Mouse (Mus musculus) MEL (cell line): ENCODE results near the gene BC052040. TPM values are rescaled to one million over a fixed set of nuclear protein-coding genes. Genes with fewer than 3 reads are reported as not detected.
A peak's percentile ranks its signal among the peaks of the same experiment; 100 is the strongest.

ENCODE experiments used
- DNase-seq: peaks from one replicate; pipeline ENCODE4 v3.0.0; 2011; ENCODE audit warnings: low read depth, low spot score
- H3K27ac ChIP-seq: 2 replicates; pipeline ENCODE4 v1.5.1; 2012; ENCODE audit warnings: low read depth, mild to moderate bottlenecking, control low read depth, low read length, moderate library complexity; ENCODE audit not compliant: control insufficient read depth
- H3K27me3 ChIP-seq, 2 experiments: fragments of 150-350 bp in 1 of 2; sonication (generic) in 1 of 2; 2 replicates each; pipeline ENCODE4 v1.6.1; 2012; ENCODE audit warnings: low read length in 2 of 2, mild to moderate bottlenecking in 2 of 2, improper control_type of control experiment in 1 of 2, moderate library complexity in 1 of 2; ENCODE audit not compliant: insufficient read depth in 2 of 2, control insufficient read depth in 1 of 2
- H3K36me3 ChIP-seq, 2 experiments: 2 replicates each; pipeline ENCODE4 v1.6.1; 2012 to 2014; ENCODE audit warnings: low read length in 2 of 2, improper control_type of control experiment in 1 of 2, inconsistent platforms in 1 of 2, mild to moderate bottlenecking in 1 of 2; ENCODE audit not compliant: insufficient read depth in 2 of 2, control insufficient read depth in 1 of 2
- H3K4me1 ChIP-seq, 2 experiments: fragments of 150-350 bp in 1 of 2; sonication (generic) in 1 of 2; 2 replicates each; pipeline ENCODE4 v1.6.1; 2012; ENCODE audit warnings: low read length in 2 of 2, improper control_type of control experiment in 1 of 2, mild to moderate bottlenecking in 1 of 2; ENCODE audit not compliant: insufficient read depth in 2 of 2, control insufficient read depth in 1 of 2
- H3K4me3 ChIP-seq, 2 experiments: fragments of 150-350 bp in 1 of 2; sonication (generic) in 1 of 2; 2 replicates each; pipeline ENCODE4 v1.5.1; 2012; ENCODE audit warnings: low read depth in 2 of 2, low read length in 2 of 2, mild to moderate bottlenecking in 2 of 2, moderate library complexity in 2 of 2, control low read depth in 1 of 2, improper control_type of control experiment in 1 of 2; ENCODE audit not compliant: control insufficient read depth in 1 of 2, insufficient read depth in 1 of 2
- H3K79me2 ChIP-seq: 2 replicates; pipeline ENCODE4 v1.6.1; 2012; ENCODE audit warnings: mild to moderate bottlenecking, low read length, moderate library complexity; ENCODE audit not compliant: control insufficient read depth, poor library complexity, insufficient read depth
- H3K9ac ChIP-seq: 2 replicates; pipeline ENCODE4 v1.6.1; 2012; ENCODE audit warnings: low read depth, mild to moderate bottlenecking, control low read depth, low read length, moderate library complexity; ENCODE audit not compliant: control insufficient read depth, poor library complexity, severe bottlenecking
- H3K9me3 ChIP-seq: fragments of 150-350 bp; sonication (generic); replicated peaks from 2 replicates; pipeline ENCODE4 v1.6.1; 2012; ENCODE audit warnings: mild to moderate bottlenecking, low read length, improper control_type of control experiment, moderate library complexity; ENCODE audit not compliant: insufficient read depth
- EP300 ChIP-seq, 2 experiments: IDR thresholded peaks; 2 replicates each; pipeline ENCODE4 v1.6.1; 2011; ENCODE audit warnings: improper control_type of control experiment in 2 of 2, low read length in 2 of 2, low read depth in 1 of 2, mild to moderate bottlenecking in 1 of 2
- ETS1 ChIP-seq: IDR thresholded peaks from 2 replicates; pipeline ENCODE4 v1.6.1; 2012; ENCODE audit warnings: low read depth, mild to moderate bottlenecking, inconsistent platforms, low read length, improper control_type of control experiment, moderate library complexity
- GABPA ChIP-seq: IDR thresholded peaks from 2 replicates; pipeline ENCODE4 v1.6.1; 2012; ENCODE audit warnings: low read depth, mild to moderate bottlenecking, inconsistent platforms, low read length, improper control_type of control experiment, moderate library complexity
- GATA1 ChIP-seq: IDR thresholded peaks from 2 replicates; pipeline ENCODE4 v1.6.1; 2011; ENCODE audit warnings: low read depth, low read length, improper control_type of control experiment
- HCFC1 ChIP-seq: IDR thresholded peaks from 2 replicates; pipeline ENCODE4 v1.6.1; 2012; ENCODE audit warnings: low read depth, mild to moderate bottlenecking, inconsistent platforms, low read length, improper control_type of control experiment, moderate library complexity
- KAT2A ChIP-seq: conservative IDR thresholded peaks from 2 replicates; pipeline ENCODE4 v1.6.1; 2012; ENCODE audit warnings: low read depth, low read length, improper control_type of control experiment, inconsistent platforms
- MAFK ChIP-seq: IDR thresholded peaks from 2 replicates; pipeline ENCODE4 v1.6.1; 2011; ENCODE audit warnings: low read depth, mild to moderate bottlenecking, low read length, improper control_type of control experiment, borderline replicate concordance
- MAZ ChIP-seq: IDR thresholded peaks from 2 replicates; pipeline ENCODE4 v1.6.1; 2012; ENCODE audit warnings: low read depth, mild to moderate bottlenecking, inconsistent platforms, low read length, improper control_type of control experiment
- MYB ChIP-seq: IDR thresholded peaks from 2 replicates; pipeline ENCODE4 v1.6.1; 2011; ENCODE audit warnings: mild to moderate bottlenecking, low read depth, low read length, improper control_type of control experiment
- POLR2A ChIP-seq, 2 experiments: IDR thresholded peaks; 2 replicates each; pipeline ENCODE4 v1.6.1; 2011 to 2012; ENCODE audit warnings: low read length in 2 of 2, mild to moderate bottlenecking in 2 of 2, control low read depth in 1 of 2, improper control_type of control experiment in 1 of 2, low read depth in 1 of 2, moderate library complexity in 1 of 2; ENCODE audit not compliant: control insufficient read depth in 1 of 2, insufficient read depth in 1 of 2, poor library complexity in 1 of 2
- POLR2AphosphoS5 ChIP-seq: IDR thresholded peaks from 2 replicates; pipeline ENCODE4 v1.6.1; 2012; ENCODE audit warnings: low read depth, borderline replicate concordance, mild to moderate bottlenecking, inconsistent platforms, low read length, moderate library complexity, mixed read lengths
- TAL1 ChIP-seq: IDR thresholded peaks from 2 replicates; pipeline ENCODE4 v1.6.1; 2012; ENCODE audit warnings: mild to moderate bottlenecking, inconsistent platforms, low read length, moderate library complexity, mixed read lengths
- TBP ChIP-seq: IDR thresholded peaks from 2 replicates; pipeline ENCODE4 v1.8.0; 2011; ENCODE audit warnings: low read depth, low read length, improper control_type of control experiment
- ZC3H11A ChIP-seq: IDR thresholded peaks from 2 replicates; pipeline ENCODE4 v1.6.1; 2012; ENCODE audit warnings: low read depth, mild to moderate bottlenecking, inconsistent platforms, low read length, improper control_type of control experiment
- polyA plus RNA-seq, 2 experiments: library from polyadenylated mRNA; stranded (reverse) in 1 of 2; unstranded in 1 of 2; fragments of >175 nt in 1 of 2; fragments of >200 nt in 1 of 2; gene quantifications; 2 replicates each; pipeline versions ENCODE4 v1.2.1 to v1.2.4; 2012; ENCODE audit warnings: low replicate concordance in 2 of 2, low read depth in 1 of 2; ENCODE audit not compliant: insufficient read length in 2 of 2, insufficient read depth in 1 of 2, missing spikeins in 1 of 2
- total RNA-seq: library from RNA; depleted of rRNA; stranded (reverse); fragments of 300-350 nt; gene quantifications from 2 replicates; pipeline ENCODE4 v1.2.3, GENCODE M21; 2012

Gene BC052040
- total and polyA plus RNA-seq, 3 experiments, result 5.3 to 18.2 TPM; not detected in 1

- H3K9ac ChIP-seq, result no peak overlapping the region
- no peaks in the 10 kb centered on the region for H3K4me1 ChIP-seq
- H3K4me3 ChIP-seq, result no peak overlapping the region
- no peaks in the 10 kb centered on the region for H3K36me3 ChIP-seq
- H3K9me3 ChIP-seq, result no peaks in the 10 kb centered on the region
- H3K27ac ChIP-seq, result no peak overlapping the region
- no peak for TF ChIP-seq MAZ
- no peak for TF ChIP-seq MYB
- no peak for TF ChIP-seq POLR2A (IDR thresholded peaks at IDR 0.05; ENCODE audit: control insufficient read depth in 1 of 2, insufficient read depth in 1 of 2, low read depth in 1 of 2, low read length in 2 of 2, poor library complexity in 1 of 2)
- TF ChIP-seq ETS1, result no peak
- no peak for TF ChIP-seq GATA1
- no peak for TF ChIP-seq GABPA
- no peak for TF ChIP-seq MAFK
- TF ChIP-seq TAL1, result no peak
- TF ChIP-seq, all 39 proteins: peak for 0
- Histone ChIP-seq H3K27me3 (no peaks in the 10 kb centered on the region), H3K79me2 (no peaks in the 10 kb centered on the region)
- DNase-seq, result no peak
Observed at GRCm38 (mm10) chr2:115717980-115718379, 136.5 kb downstream of the BC052040 start.

GRCm38 (mm10) chr2:115723452-115723851, 141.9 kb downstream of the BC052040 start:
- no peak for DNase-seq
- no peak overlapping the region for H3K9ac ChIP-seq

DNA sequence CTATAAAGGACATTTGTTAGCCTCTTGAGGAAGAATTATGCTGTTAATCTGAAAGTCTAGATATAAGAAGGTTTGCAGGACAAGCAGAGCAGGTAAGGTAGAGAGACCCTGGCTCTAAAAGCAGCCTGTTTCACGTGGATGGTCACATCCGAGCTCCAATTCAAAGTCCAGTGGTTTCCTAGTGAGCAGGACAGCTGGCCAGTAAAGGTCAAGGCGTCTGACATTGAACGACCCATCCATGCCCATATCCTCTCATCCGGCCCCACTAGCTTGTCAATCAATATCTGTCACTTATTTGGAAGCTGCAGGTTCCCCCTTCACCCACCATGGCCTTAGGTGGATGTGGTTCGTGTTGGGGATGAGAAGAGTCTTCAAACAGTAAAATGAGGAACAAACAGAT, 142.7 kb downstream of the BC052040 start:
- H3K27ac ChIP-seq, result no peak overlapping the region
- no peak overlapping the region for H3K4me3 ChIP-seq
- no peaks in the 10 kb centered on the region for H3K27me3 ChIP-seq
- H3K36me3 ChIP-seq, result no peaks in the 10 kb centered on the region
- peak; percentile 8 for DNase-seq
- no peak for TF ChIP-seq MAFK
- TF ChIP-seq TBP, result no peak
- TF ChIP-seq EP300 (IDR thresholded peaks at IDR 0.05; ENCODE audit: low read depth in 1 of 2, low read length in 2 of 2), result no peak
- no peak for TF ChIP-seq POLR2AphosphoS5
- no peak for TF ChIP-seq ZC3H11A
- no peak for TF ChIP-seq HCFC1
- H3K79me2 ChIP-seq, result no peaks in the 10 kb centered on the region
- H3K9me3 ChIP-seq, result no peaks in the 10 kb centered on the region
- H3K9ac ChIP-seq, result no peak overlapping the region
- H3K4me1 ChIP-seq, result no peaks in the 10 kb centered on the region

More at GRCm38 (mm10) chr2:115723452-115723851, 141.9 kb downstream of the BC052040 start:
- Histone ChIP-seq H3K79me2 (no peaks in the 10 kb centered on the region), H3K27ac (no peak overlapping the region), H3K9me3 (no peaks in the 10 kb centered on the region), H3K4me1 (no peaks in the 10 kb centered on the region), H3K36me3 (no peaks in the 10 kb centered on the region), H3K27me3 (no peaks in the 10 kb centered on the region), H3K4me3 (no peak overlapping the region)
- no peak for TF ChIP-seq EP300 (IDR thresholded peaks at IDR 0.05; ENCODE audit: low read depth in 1 of 2, low read length in 2 of 2)
- no peak for TF ChIP-seq KAT2A
